Mouse (Mus musculus): ENCODE data around the gene Poc1a.

The Poc1a gene

DNA sequence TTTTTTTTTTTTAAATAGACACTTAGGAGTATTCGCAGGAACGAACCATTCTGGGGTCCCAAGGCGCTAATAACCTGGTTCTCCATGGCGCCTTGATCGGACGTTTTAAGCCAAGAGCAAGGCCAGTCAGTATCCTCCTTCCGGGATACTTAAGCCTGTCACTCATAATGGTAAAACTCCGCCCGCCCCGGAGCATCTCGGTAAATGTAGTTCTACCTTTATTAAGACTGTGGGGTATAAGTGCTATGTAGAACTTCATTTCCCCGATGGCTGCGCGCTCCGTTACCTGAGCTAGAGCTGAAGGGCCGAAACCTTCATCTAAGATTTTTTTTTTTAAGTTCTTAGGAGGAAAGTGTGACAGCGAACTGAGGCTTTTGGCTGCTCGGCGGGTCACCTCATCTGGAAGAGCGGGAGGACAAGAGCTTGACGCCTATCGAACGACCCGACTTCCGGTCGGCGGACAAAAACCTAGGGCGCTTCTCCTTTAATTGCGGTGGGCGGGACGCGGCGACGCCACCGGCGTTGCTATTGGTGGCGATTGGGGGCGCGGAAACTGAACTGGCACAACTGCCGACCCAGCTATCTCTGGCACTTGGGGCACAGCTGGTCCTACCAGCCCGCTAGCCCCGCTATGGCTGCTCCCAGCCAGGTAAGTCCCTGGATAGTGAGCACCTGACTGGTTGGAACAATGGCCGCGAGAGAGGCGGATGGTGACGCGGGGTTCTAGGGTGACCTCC is at the start of gene Poc1a:
Poc1a (plus strand) TSS at position 254 of the 737 bp plus-strand sequence.
- WGBS, result under 1% methylated on average over 47 of the region's 47 CpGs

DNA sequence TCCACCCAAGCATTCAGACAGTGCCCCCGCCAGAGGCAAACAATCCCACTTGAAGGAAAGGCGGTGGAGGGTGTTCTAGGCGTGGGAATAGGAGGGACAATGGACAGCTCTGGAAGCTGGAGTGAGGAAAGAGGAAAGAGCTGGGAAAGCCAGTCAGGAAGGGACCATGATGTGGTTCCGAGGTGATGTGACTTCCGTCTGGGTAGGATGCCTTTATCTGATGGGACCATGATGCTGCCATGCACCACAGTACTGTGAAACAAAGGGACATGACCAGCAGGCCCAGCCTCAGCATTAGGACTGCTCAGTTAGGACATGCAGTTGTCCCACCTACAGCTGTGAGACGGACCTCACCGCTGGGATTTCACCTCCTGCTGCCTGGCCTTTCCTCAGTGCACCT is 49.6 kb upstream of the Poc1a start:
- WGBS, result 72% methylated on average over 7 of the region's 7 CpGs

DNA sequence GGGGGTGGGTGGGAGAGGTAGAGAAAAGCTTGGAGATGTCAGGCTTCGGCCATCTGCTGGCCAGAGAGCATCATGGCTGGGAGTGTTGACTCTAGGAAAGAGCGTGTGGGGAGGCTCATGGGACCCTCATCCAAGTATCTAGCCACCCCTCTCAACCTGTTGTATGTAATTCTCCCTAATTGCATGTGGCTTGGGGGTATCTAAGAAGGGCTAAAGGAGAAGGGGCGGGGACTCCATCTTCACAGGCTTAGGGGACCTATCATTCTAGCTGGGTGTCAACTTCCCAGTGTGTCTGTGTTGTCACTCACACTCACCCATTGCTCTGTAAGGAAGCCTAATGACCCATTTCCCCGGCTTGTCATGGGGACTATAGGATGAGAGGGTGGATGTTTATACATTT is 49.0 kb upstream of the Poc1a start:
- 80% methylated on average over 4 of the region's 4 CpGs for WGBS

DNA sequence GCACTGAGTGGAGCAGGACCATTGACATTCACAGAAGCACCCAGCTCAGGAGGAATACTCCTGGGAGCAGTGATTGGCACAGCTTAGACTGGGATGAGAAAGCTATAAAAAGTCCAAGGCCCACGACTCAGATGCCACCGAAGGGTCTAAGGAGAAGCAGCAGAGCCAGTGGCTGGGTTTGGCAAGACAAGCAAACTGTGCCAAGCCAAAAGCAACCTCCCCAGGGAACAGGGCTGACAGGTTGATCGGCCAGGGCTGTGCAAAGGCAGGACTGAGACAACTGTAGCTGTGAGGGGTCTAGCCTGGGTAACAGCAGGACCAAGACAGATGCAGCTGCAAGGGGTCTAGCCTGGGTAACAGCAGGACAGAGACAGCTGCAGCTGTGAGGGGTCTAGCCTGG is 47.9 kb upstream of the Poc1a start:
- WGBS, result 69% methylated on average over 3 of the region's 3 CpGs

DNA sequence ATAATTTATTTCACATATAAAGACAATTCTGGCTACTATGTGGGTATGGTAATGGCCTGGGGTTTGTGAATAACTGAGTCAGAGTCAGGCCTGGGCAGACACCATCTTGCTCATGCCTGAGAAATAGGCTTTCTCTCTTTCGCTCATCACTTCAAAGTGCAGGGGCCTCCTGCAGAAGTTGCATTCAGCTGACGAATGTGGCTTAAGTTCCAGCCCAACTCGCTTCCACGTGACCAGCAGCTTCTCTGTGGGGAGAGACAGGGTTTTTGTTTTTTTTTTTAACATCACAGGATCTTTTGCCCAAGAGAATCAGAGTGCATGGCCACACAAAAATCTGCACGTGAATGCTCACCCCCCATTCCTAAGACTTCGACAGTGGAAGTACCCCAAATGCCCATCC is 46.9 kb upstream of the Poc1a start:
- WGBS, result 67% methylated on average over 6 of the region's 6 CpGs

DNA sequence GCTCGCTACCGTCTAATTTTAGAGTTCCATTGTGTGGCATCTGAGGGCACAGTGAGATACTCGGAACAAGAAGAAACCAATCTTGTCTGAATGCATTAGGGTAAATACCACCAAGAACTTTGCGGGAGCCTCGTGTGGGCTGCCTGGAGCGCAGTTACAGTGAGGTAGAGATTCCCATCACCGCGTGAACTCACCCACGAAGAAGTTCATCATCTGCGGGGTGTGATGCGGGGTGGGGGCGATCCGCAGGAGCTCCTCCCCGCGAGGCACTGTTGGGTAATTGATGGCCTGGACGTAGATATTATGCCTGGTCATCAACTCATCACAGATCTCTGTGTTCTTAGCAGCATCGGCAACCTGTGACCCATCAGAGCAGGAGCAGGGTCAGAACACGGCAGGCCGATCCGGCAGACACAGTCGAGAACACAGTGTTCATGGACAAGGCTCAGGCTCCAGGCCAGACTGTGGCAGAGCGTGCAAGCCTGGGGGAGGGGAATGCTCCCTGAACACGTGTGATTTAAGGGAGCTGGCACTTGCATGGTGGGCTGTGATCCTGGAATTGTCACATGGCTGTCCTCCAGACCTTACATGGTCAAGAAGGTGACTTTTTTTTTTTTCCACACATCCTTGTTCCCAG is 45.5 kb upstream of the Poc1a start:
- 70% methylated on average over 23 of the region's 23 CpGs for WGBS

DNA sequence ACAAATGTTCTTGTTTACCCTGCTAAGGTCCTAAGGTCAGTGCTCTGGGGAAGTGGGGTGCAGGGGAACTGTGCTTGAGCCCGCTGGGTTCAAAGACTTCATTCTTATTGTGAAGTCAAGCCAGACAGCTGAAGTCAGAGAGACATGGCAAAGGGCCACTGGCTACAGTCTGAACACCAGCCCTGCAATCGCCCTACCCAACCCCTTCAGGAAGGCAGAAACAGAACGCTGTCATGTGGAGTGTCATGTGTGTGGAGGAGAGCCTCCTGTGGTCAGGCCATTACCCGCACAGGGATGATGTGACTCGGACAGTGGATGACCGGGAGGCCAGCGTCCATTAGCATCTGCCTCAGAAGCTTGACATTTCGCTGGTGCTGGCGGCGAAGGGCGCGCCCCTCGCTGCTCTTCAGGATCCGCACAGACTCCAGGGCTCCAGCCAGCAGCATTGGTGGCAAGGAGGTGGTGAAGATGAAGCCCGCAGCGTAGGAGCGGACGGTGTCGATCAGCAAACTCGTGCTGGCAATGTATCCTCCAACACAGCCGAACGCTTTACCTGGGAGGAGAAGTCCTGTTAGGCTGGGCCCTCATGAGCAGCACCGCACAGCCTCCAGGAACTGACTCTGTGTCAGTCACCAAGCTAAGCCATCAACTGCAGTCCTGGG is 44.6 kb upstream of the Poc1a start:
- WGBS, result 85% methylated on average over 23 of the region's 23 CpGs

DNA sequence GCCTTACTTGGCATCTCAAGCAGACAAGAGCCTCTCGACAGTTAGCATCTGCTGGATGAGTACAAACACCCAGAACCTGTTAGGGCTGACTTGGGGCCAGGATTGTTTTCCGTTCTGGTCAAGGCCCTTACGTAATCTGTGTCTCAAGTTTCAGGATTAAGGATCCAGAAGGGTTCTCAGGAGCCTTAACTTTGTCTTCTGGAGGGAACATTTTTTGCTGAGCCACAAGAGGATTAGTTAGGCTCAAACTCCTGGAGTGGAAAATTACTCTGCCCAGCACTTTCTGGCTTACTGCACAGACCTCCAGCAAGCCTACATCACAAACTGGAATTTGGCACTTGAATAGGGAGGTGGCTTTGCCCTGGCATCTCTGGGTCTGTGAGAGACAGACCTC is 44.0 kb upstream of the Poc1a start:
- WGBS, result 74% methylated on average over 3 of the region's 3 CpGs

DNA sequence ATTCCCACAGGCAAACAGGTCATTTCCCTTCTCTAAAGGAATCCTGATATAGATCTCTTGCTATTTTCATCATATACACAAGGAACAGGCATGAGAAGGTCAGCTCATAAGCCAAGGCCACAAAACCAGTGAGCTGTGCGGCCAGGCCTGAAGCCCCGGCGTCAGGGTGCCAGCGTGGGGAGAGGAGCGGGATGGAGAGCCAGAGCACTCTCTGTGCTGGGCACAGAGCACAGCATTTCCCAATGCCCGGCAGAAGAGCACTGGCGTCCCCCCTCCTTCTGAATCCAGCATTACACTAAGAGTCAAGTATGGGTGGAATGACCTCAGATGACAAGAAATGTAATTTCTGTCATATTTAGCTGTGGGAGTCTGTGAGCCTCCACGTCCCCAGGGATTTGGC is 43.5 kb upstream of the Poc1a start:
- 72% methylated on average over 8 of the region's 8 CpGs for WGBS

DNA sequence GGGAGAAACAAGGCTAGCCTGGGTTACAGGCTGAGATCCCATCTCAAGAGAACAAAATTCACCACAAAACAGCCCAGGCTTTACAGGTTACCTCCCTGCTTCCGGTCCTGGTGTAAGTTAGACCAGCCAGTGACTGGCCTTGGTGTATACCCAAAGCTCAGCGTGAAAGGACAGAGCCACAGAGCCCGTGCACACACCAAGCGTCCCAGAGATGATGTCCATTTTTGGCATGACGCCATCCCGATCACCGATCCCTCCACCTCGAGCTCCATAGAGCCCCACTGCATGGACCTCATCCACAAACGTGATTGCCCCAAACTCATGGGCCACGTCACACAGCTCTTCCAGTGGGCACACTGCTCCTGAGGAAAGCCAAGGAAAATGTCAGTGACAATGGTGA is 43.0 kb upstream of the Poc1a start:
- 91% methylated on average over 10 of the region's 10 CpGs for WGBS

DNA sequence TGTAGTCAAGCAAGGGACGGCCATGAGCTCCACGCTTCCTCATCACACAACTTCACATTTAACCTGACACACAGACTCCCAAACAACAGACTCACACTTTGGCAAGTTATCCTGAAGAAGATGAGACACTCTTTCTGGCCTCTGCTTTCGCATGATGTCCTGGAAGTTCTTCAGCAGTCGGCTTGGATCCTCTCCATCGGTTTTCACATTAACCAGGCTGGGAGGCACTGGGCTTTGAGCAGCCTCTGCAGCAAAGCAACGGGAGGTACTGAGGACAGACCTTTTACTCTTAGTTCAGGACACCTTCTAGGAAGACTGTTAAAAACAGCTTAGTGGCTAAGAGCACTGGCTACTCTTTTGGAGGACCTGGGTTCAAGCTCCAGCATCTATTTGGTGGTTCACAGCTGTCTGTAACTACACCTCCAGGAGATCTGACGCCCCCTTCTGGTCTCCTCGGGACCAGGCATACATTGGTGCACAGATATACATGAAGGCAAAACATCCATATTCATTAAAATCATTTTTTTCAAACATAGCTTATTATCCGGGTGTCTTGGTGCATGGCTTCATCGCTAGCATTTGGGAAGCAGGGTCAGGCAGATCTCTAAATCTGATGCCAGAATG is 39.2 kb upstream of the Poc1a start:
- 82% methylated on average over 10 of the region's 10 CpGs for WGBS

DNA sequence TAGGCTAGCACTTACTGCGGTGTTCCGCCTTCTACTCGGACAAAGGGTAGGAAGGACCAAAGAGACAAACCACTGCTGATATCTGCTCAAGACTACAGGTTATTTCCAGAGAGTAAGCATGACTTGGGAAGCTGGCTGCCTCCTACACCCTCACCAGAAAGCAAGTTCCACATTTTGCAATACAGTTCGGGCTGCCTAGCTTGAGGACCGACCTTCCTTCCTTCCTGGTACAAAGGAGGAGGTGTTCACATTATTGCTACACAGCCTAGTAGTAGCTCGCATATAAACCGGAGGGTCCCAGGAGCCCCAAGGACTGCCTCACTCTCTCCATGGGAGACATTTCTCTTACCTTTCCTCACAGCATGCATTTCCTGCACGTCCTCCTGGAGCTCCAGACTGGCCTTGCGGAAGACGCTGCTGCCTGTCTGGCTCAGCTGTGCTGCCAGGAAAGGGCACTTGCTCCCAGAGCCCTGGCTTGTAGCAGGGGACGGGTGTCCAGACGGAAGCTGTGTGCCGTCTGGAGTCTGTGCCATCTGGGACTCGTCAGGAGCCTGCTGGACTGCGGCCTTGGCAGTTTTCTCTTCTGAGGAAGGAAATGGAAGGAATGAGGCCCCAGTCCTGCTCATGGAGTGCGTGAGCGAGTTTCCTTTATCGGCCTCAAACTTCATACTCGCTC is 37.9 kb upstream of the Poc1a start:
- WGBS, result 65% methylated on average over 19 of the region's 19 CpGs

DNA sequence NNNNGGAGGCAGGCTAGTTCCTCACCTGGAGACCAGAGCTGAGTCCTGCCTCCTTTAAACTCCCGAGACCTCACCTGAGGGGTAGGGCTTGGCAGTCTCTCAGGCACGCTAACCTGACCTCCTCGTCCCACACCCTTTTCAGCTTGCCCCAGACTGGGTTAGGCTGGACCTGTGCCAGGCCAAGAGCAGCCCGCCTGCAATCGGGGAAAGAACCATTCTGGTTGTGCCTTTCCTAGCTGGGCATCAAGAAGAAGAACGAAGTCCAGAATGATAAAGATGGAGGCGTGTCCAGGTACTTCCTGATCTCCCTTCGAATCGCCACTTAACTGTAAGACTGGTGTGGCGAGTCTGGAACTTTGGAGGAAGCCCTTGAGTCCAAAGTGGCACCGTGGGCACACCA is 31.3 kb upstream of the Poc1a start:
- 91% methylated on average over 11 of the region's 11 CpGs for WGBS

DNA sequence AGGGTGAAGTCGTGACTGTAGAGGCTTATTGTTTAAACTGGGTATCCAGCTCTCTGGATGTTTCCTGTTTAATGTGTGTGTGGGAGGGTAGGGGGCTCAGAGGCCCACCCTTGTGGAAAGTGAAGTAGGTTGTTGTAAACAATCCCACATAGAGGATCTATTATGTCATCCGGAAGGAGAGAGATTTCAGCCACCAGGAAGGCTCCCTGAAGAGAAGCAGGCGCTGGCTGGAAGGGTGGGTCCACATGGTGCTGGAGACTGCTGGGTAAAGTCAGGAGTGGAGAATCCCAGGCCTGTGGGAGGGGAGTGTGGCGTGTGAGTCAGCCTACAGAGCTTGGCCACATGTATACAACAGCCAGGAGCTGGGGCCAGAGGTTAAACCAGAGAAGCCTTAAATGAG is 30.6 kb upstream of the Poc1a start:
- WGBS, result 44% methylated on average over 4 of the region's 4 CpGs

DNA sequence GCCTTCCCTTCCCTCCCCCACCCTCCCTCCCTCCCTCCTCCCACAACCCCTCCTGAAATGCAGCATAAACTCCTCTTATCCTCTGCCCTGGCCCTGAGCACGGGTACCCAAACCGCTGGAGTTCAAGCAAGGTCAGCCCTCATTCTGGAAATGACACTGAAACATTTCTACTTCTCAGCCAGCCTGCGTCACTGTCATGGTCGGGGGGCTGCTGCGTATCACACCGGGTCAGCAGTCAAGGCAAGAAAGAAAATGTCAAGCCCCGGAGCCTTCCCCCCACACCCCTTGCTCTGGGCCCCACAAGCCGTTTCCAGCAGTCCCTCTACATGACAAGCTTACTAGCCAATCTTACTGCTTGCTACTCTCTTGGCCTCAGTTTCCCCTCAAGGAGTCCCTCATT is 29.8 kb upstream of the Poc1a start:
- WGBS, result 80% methylated on average over 8 of the region's 8 CpGs

DNA sequence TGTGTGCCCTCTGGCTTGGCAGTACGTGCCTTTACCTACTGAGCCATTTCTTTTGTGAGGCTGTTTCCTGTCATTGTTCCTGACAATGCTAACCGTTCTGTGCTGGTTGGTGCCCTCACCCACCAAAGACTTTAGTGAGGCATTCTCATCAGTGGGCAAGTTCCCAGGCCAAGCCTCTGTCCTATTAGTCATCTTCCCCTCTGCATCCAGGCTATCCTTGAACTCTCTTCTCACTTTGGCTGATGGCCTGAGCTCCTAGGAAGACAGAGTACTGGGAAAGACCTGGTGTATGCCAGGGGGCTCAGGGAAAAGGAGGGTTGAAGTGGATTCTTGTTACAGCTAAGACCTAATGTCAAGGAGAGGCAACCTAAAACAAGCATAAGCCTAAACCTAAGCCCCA is 26.9 kb upstream of the Poc1a start:
- 57% methylated on average over 2 of the region's 2 CpGs for WGBS

DNA sequence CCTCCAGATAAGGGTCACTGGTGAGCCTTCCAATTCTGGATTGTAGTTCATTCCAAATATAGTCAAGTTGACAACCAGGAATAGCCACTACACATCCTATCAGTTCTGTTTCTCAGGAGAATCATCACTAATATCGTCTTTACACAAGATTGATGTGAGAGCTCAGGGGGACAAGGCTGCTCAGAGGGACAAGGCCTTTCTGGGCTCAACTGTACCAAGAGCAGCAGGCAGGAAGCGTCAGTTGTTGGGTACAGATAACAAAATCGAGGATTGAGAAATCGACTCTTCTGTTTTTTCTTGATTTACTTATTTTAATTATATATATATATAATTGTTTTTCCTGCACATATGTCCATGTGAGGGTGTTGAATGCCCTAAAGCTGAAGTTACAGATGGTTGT is 22.4 kb upstream of the Poc1a start:
- WGBS, result 82% methylated on average over 4 of the region's 4 CpGs

DNA sequence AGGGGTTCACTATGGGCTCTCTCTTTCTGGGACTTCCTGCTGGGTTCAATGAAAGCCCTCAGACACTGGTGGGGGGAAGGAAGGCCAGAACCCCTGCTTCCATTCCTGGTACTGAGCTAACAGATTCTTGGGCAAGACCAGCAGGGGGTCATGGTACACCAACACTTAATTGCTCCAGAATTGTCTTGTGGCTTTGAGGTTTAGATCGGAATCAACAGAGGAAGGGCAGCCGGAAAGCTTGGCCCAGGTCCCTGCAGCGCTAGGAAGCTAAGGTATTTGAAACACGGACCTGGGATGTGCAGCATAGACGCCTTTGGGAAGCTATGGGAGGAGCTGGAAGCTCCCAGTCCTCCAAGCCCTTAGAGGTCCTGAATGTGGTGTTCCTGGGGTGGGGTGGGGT is 21.9 kb upstream of the Poc1a start:
- 68% methylated on average over 5 of the region's 5 CpGs for WGBS

DNA sequence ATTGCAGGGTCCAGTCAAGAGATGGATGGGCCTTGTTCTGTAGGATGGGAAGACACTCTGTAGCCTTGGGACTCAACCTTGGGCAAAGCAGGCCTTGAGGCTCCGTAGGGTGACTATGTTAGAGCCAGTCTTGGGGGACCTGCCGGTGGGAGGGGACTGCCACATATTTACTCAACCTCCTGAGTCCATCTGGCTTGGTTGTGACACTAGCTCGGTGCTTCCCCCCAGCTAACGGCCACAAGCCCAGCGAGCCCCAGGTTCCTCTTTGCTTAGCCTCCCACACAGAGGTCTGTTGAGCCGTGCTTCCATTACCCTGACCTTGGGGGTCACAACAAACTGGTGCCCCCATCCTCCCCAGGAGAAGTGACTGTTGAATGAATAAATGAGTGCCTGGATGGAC is 19.8 kb upstream of the Poc1a start:
- WGBS, result 91% methylated on average over 6 of the region's 6 CpGs

DNA sequence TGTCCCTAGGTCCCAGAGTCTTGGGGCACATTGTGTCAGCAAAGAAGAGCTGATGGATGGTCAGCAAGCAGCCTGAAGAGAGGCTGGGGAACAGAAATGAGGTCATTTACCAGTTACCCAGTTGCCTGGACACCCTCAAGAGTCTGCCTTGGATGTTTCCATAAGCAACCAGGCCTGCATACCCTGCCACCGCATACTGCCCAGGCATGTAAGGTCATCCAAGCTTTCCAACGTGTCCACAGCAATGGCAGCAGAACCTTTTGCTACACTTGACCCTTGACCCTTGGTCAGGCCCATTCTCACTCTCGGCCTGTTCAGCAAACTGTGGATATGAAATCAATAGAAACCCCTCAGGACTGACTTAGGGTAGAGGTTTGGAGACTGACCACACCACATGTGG is 19.4 kb upstream of the Poc1a start:
- 93% methylated on average over 3 of the region's 3 CpGs for WGBS

DNA sequence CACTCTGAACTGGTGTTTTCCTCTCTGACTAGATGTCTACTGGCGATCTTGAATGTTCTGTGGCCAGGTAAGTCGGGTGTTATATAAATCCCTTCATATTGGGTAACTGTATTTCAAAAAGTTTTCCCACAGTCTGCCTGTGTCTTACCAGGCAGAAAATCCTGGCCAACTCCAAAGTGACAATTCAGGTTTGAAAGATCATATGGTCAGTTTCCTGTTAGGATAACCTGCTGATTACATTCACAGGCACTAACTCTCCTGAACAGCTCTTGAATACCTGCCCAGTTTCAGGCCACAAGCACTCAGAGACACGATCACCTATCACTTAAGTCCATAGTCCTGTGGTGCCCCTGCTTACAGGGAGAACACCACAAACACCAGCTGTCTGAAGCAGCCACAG is 18.8 kb upstream of the Poc1a start:
- WGBS, result 91% methylated on average over 3 of the region's 3 CpGs

DNA sequence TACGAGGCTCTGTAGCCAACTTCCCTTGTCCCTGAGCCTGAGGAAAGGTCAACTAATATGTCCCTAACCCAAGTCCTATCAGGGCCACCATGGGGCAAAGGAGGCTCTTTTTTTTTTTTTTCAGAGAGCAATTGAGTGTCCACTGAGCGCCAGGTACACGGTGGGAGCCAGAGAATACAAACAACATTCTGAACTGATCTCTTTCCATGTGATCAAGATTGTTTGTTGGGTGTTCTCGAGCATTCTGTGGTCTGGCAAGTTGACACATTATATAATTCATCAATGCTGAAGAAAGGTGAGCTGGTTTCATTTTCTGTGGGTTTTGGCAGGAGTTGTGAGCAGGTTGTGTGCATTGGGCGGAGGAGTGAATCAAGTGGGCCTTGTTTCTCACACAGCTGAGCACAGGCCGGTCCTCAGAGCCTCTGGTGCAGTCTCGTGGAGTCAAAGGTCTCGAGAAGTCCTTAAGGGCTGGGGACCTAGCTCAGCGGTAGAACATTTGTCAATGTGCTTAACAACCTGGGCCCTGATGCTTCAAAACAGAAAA is 17.4 kb upstream of the Poc1a start:
- 84% methylated on average over 9 of the region's 9 CpGs for WGBS

All from cerebral cortex, adult 2 months (tissue).